Mouse (Mus musculus) monocyte, adult 2 months (primary cell): ENCODE data around the gene Hmgxb4.
A peak's percentile ranks its signal among the peaks of the same experiment; 100 is the strongest.
"Not testable (repeated sequence)": the region's sequence is repeated elsewhere in the genome, so short reads cannot be mapped to it uniquely, and the experiment has no call there.

ENCODE experiments used
- DNase-seq, 2 experiments: peaks; one replicate each; pipeline ENCODE4 v3.0.0; 2022; ENCODE audit warnings: low spot score in 2 of 2, low read depth in 1 of 2

Hmgxb4 gene

GRCm38 (mm10) chr8:74993081-74993474 is at the start of gene Hmgxb4:
Gene Hmgxb4, plus strand, starts transcription at chr8:74993356.
- no peak for DNase-seq

DNA sequence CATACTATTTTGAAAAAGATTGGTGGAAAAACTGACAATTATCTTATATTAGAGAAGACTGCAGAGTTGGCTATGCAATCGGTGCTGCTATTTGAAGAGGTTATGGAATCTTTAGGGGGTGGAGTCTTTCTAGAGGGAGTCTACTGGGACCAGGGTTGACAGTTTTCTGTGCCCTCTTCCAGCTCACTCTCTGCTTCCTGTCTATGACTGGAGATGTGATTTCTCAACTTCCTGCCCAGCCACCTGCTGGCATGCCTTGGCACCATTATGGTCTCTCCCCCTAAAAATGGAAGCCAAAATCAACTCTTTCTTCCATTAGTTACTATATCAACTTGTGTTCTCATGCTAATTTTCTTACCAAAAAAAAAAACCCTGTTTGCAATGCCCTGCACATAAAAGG is 43.7 kb upstream of the Hmgxb4 start:
- no peak for DNase-seq

DNA sequence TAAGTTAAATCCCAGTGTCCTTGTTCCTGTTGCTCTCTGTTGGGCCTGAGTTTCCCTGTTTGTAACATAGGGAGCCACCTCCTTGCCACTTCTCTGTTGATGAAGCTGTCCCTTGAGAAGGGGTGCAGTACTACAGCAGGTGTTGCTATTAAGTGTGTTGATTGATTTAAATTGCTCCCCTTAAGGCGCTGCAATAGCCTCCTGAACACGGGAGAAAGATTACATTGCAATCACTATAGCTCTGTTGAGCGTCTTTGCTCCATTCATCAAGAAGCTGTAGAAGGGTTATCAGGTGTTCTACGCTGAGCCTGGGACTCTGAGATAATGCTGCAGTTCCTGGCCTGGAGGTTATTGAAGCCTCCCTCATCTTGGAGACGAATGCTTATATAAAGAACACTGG is 29.2 kb upstream of the Hmgxb4 start:
- DNase-seq: no peak

GRCm38 (mm10) chr8:74970286-74970685 is 22.9 kb upstream of the Hmgxb4 start:
- not testable (repeated sequence) for DNase-seq

DNA sequence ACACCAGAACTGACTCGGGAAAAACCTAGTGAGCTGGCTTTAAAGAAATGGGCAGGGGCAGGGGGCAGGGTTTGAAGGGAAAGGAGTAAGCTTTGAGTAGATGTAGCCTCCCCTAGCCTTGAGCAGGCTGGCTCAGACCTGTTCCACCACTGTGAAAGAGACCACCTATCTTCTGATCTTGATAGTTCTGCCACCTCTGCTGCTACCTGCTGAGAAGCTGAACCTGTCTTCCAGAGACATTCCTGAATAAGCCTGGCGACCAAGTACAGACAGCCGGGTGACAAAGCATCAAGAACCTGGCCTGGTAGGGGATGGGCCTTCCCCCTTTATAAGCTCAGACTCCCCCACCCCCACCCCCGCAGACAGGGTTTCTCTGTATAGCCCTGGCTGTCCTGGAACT is 21.5 kb upstream of the Hmgxb4 start:
- no peak for DNase-seq

GRCm38 (mm10) chr8:74972322-74972883 is 20.8 kb upstream of the Hmgxb4 start:
- DNase-seq: no peak

DNA sequence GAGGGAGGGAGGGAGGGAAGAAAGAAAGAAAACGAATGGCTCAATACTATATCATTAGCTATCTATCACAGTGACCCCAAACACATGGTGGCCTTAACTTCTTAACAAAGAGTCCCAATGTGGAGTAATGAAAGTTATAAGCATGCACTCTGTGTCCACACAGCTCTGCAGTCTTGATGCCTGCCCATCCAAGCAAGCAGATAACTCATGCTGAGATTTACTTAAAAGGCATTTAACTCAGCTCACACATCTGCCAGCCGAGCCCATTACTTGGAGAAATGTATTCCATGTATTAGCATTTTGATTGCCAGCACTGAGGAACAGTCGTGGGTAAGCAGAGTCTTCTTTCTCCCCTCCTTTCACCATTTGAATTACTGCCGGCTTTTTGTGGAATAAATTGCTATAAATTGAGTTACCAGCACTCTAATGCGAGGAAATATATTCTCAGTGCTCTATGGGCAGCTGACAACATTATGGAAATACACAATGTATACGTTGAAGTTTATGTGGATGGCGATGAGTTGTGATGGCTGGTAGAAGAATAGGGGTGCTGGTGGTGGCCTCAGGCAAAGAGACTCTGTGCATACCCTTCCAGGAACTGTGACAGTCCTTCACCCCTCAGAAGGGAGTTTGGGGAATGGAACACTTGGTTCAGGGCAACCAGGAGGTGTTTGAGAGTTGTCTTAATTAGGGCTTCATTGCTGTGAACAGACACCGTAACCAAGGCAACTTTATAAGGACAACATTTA is 19.9 kb upstream of the Hmgxb4 start:
- DNase-seq: no peak

DNA sequence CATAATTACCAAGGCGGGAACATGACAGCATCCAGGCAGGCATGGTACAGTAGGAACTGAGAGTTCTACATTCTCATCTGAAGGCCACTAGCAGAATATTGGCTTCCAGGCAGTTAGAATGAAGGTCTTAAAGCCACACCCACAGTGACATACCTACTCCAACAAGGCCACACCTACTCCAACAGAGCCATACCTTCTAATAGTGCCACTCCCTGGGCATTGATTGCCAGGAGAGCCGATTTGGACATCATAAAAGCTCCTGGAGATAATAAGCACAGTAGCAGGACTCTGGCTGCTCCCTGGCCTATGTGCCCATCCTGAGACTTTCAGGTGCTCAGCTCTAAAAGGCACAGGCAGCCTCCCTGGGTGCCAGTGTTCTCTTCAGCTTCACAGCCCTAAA is 19.3 kb upstream of the Hmgxb4 start:
- DNase-seq: no peak

- no peak for DNase-seq
Measured at GRCm38 (mm10) chr8:74977427-74977826, 15.7 kb upstream of the Hmgxb4 start.

GRCm38 (mm10) chr8:74980060-74980710 is 13.0 kb upstream of the Hmgxb4 start:
- no peak for DNase-seq

- DNase-seq: peak in 1 of 2 experiments; percentile 22
Measured at GRCm38 (mm10) chr8:74980711-74981062, 12.5 kb upstream of the Hmgxb4 start.

GRCm38 (mm10) chr8:74981809-74982208 is 11.3 kb upstream of the Hmgxb4 start:
- DNase-seq: no peak

GRCm38 (mm10) chr8:74987436-74987835 is 5.7 kb upstream of the Hmgxb4 start:
- DNase-seq: no peak

DNA sequence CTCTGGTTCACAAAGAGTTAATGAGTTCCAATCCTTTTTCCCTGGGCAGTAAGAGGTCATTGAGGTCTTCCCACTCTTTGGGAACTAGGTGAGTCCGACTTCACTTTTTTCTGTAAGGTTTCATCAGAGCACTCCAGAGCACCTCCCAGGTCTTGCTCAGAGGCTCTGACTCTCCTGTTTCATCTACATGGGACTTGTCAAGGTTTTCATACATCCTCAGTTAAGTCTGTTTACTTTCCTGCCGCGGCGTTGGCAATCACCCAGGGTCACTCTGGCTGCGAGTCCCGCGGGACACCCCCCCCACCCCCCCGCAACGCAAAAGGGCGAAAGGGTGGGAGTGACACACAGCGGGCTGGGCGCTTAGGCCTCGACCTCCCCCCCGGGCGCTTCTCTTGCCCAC is 3.1 kb upstream of the Hmgxb4 start:
- no peak for DNase-seq

DNA sequence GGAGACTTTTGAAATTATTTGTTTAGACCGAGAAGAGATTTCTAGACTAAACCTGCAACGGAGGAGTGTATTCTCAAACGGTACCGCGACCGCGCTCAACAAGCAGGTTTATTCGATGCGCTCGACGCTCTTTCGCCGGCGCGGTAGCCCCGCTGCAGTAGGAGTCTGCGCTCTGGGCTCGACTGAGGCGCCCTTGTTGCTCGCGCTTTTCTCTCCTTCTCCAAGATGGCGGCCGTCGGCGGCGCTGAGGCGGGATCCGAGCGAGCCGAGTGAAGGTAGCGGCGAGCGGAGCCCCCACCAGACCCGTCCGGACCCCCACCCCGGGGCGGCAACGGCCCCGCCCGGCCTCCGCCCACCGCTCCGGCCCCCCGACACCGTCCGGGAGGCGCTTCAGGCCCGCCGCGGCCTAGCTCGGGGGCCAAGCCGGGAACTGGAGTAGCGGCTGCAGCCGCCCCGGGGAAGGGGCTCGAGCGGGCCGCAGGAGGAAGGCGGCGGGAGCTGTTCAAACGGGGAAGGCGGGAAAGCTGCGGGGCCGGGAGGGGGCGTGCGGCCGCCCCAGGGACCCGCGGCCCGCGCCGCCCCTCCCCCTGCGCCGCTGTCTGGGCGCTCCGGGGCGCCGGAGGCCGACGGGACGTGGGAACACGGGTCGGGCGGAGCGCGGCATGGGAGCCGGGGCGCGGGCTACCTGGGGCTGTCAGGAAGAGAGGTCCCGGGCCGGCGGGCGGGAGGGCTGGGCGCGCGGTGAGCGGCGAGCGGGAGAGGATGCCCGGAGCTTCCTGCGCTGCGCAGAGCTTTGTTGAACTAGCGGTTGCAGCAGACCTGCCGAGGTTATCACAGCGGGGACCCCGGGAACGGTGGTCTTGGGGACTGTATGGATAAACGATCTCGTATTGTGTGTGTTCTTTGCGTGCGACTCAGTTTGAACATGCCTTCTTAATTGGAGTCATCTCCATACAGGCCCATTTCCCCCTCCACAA is 607 bp downstream of the Hmgxb4 start:
- peak; percentile 34 to 74 for DNase-seq

GRCm38 (mm10) chr8:74994540-74994939 is 1.4 kb downstream of the Hmgxb4 start:
- no peak for DNase-seq

GRCm38 (mm10) chr8:75000431-75000830 is 7.3 kb downstream of the Hmgxb4 start:
- no peak for DNase-seq

GRCm38 (mm10) chr8:75008826-75009225 is 15.7 kb downstream of the Hmgxb4 start:
- DNase-seq: no peak

- DNase-seq: no peak
Measured at GRCm38 (mm10) chr8:75013557-75013956, 20.4 kb downstream of the Hmgxb4 start.

- DNase-seq: no peak
Measured at GRCm38 (mm10) chr8:75013964-75014363, 20.8 kb downstream of the Hmgxb4 start.

GRCm38 (mm10) chr8:75015981-75016380 is 22.8 kb downstream of the Hmgxb4 start:
- no peak for DNase-seq
